Mouse (Mus musculus): ENCODE data around the gene Calml4.

Calml4 gene

DNA sequence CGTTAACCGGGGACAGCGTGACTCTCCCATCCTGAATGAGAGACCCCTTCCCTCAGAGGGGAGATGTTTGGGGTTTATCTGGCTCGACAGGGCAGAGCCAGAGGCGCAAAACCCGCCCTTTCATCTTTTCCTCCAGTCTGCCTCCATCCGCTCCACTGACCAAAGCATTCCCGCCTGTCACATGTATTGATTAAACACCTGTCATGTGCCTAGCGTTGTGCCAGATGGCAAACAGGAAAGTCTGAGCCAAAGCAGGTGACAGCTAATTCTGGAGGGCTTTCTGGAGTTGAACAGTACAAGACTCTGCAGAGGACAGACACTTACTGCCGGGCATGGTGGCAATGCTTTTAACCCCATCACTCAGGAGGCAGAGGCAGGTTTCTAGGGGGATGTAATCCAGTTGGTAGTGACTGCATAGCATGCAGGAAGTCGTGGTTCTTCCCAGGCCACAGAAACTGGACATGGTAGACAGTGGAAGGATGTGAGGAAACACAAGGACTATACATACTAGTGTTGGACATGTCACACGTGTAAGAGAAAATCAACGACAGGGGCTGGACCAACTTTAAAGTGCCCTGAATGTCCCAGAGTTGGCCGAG is 18.6 kb upstream of the Calml4 start:
- TF ChIP-seq NANOG (IDR thresholded peaks at IDR 0.05; ENCODE audit: borderline replicate concordance, low read length) (no peak), POU5F1 (IDR thresholded peaks at IDR 0.05; ENCODE audit: borderline replicate concordance, low read length) (no peak), CTCF (conservative IDR thresholded peaks at IDR 0.05; ENCODE audit: low read length) (no peak)
- Histone ChIP-seq H3K36me3 (ENCODE audit: insufficient read depth, low read length) (peaks cover 5% of the 10 kb centered on the region; the same call in 1 of the 2 replicates), H3K4me1 (replicated peaks; ENCODE audit: low read depth, low read length) (peaks cover 73% of the 10 kb centered on the region), H3K9me3 (ENCODE audit: low read length) (no peaks in the 10 kb centered on the region), H3K4me3 (replicated peaks; ENCODE audit: low read length) (peak overlapping the region; percentile 87), H3K27me3 (ENCODE audit: insufficient read depth, low read length) (peaks cover 5% of the 10 kb centered on the region; the same call in 1 of the 2 replicates)

DNA sequence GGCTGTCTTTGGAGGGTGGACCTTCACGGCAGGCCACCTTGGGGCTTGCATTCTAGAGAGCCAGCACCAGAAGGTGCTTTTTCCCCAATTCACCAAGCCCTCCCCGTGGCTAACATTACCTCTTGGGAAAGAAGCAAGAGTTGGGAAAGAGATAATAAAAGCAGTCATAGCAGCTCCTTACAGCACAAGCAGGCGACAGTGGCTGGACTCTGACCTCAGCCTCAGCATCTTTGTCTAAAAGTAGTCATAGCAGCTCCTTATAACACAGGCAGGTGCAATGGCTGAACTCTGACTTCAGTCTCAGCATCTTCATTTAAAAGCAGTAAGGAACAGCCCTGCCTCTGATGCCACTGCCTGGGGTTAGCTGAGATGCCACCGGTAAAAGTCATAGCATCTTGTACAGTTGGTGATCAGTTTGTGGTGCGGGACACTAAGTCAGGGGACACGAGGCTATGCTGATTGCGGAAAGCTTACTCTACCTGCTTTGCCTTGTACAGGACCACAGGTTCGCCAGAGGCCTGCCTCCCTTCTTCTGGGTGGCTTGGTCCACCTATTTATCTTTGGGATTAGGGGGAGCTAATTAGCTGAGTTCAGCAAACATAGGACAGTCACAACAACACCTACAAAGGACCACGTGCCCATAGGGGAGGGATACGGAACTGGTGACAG is 14.4 kb upstream of the Calml4 start:
- peaks cover 5% of the 10 kb centered on the region; the same call in 1 of the 2 replicates for H3K27me3 ChIP-seq (ENCODE audit: insufficient read depth, low read length)
- peaks cover 61% of the 10 kb centered on the region for H3K4me1 ChIP-seq (replicated peaks; ENCODE audit: low read depth, low read length)
- no peak overlapping the region for H3K4me3 ChIP-seq (replicated peaks; ENCODE audit: low read length)
- no peaks in the 10 kb centered on the region for H3K9me3 ChIP-seq (ENCODE audit: low read length)
- peaks cover 20% of the 10 kb centered on the region for H3K36me3 ChIP-seq (ENCODE audit: insufficient read depth, low read length)
- TF ChIP-seq POU5F1 (IDR thresholded peaks at IDR 0.05; ENCODE audit: borderline replicate concordance, low read length) = no peak
- no peak for TF ChIP-seq NANOG (IDR thresholded peaks at IDR 0.05; ENCODE audit: borderline replicate concordance, low read length)
- TF ChIP-seq CTCF (conservative IDR thresholded peaks at IDR 0.05; ENCODE audit: low read length) = no peak

GRCm38 (mm10) chr9:62844461-62844860 is 13.4 kb upstream of the Calml4 start:
- Histone ChIP-seq H3K27me3 (ENCODE audit: insufficient read depth, low read length) (peaks cover 5% of the 10 kb centered on the region; the same call in 1 of the 2 replicates), H3K36me3 (ENCODE audit: insufficient read depth, low read length) (peaks cover 29% of the 10 kb centered on the region), H3K4me1 (replicated peaks; ENCODE audit: low read depth, low read length) (peaks cover 65% of the 10 kb centered on the region), H3K9me3 (ENCODE audit: low read length) (no peaks in the 10 kb centered on the region), H3K4me3 (replicated peaks; ENCODE audit: low read length) (no peak overlapping the region)
- no peak for TF ChIP-seq CTCF (conservative IDR thresholded peaks at IDR 0.05; ENCODE audit: low read length)
- TF ChIP-seq NANOG (IDR thresholded peaks at IDR 0.05; ENCODE audit: borderline replicate concordance, low read length) = no peak
- no peak for TF ChIP-seq POU5F1 (IDR thresholded peaks at IDR 0.05; ENCODE audit: borderline replicate concordance, low read length)

GRCm38 (mm10) chr9:62847694-62848093 is 10.2 kb upstream of the Calml4 start:
- peaks cover 37% of the 10 kb centered on the region for H3K36me3 ChIP-seq (ENCODE audit: insufficient read depth, low read length)
- H3K4me1 ChIP-seq (replicated peaks; ENCODE audit: low read depth, low read length) = peaks cover 61% of the 10 kb centered on the region
- TF ChIP-seq NANOG (IDR thresholded peaks at IDR 0.05; ENCODE audit: borderline replicate concordance, low read length) = no peak
- peak; percentile 99 for TF ChIP-seq CTCF (conservative IDR thresholded peaks at IDR 0.05; ENCODE audit: low read length)
- no peaks in the 10 kb centered on the region for H3K27me3 ChIP-seq (ENCODE audit: insufficient read depth, low read length)
- no peaks in the 10 kb centered on the region for H3K9me3 ChIP-seq (ENCODE audit: low read length)
- H3K4me3 ChIP-seq (replicated peaks; ENCODE audit: low read length) = no peak overlapping the region

DNA sequence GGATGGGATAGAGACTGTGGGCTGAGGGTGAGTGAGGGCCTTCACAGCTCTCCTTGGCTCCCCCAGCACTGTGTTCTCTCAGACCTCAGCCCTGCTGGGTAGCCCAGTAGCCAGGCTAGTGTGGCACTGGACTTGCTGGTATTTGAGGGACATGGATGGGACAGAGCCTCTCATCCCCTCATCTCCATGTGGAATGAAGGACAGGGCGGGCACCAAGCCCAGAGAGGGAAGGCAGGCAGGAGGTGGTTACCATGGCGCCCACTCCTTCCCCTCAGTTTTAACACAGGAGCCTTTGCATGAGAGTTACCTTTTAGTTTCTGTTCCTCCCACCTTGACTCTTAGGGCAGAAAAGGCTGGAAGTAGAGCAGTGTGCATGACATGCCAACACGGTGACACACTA is 9.2 kb upstream of the Calml4 start:
- Histone ChIP-seq H3K27me3 (ENCODE audit: insufficient read depth, low read length) (no peaks in the 10 kb centered on the region), H3K36me3 (ENCODE audit: insufficient read depth, low read length) (peaks cover 37% of the 10 kb centered on the region), H3K4me1 (replicated peaks; ENCODE audit: low read depth, low read length) (peaks cover 60% of the 10 kb centered on the region), H3K9me3 (ENCODE audit: low read length) (no peaks in the 10 kb centered on the region), H3K4me3 (replicated peaks; ENCODE audit: low read length) (no peak overlapping the region)
- TF ChIP-seq POU5F1 (IDR thresholded peaks at IDR 0.05; ENCODE audit: borderline replicate concordance, low read length) = no peak
- TF ChIP-seq CTCF (conservative IDR thresholded peaks at IDR 0.05; ENCODE audit: low read length) = no peak
- TF ChIP-seq NANOG (IDR thresholded peaks at IDR 0.05; ENCODE audit: borderline replicate concordance, low read length) = no peak

GRCm38 (mm10) chr9:62851571-62851970 is 6.3 kb upstream of the Calml4 start:
- peaks cover 29% of the 10 kb centered on the region for H3K36me3 ChIP-seq (ENCODE audit: insufficient read depth, low read length)
- peak overlapping the region; percentile 17; the same call in 1 of the 2 replicates for H3K4me3 ChIP-seq (replicated peaks; ENCODE audit: low read length)
- TF ChIP-seq NANOG (IDR thresholded peaks at IDR 0.05; ENCODE audit: borderline replicate concordance, low read length) = no peak
- TF ChIP-seq POU5F1 (IDR thresholded peaks at IDR 0.05; ENCODE audit: borderline replicate concordance, low read length) = no peak
- no peak for TF ChIP-seq CTCF (conservative IDR thresholded peaks at IDR 0.05; ENCODE audit: low read length)
- no peaks in the 10 kb centered on the region for H3K27me3 ChIP-seq (ENCODE audit: insufficient read depth, low read length)
- peaks cover 54% of the 10 kb centered on the region for H3K4me1 ChIP-seq (replicated peaks; ENCODE audit: low read depth, low read length)
- H3K9me3 ChIP-seq (ENCODE audit: low read length) = no peaks in the 10 kb centered on the region

GRCm38 (mm10) chr9:62854483-62854882 is 3.4 kb upstream of the Calml4 start:
- Histone ChIP-seq H3K9me3 (ENCODE audit: low read length) (no peaks in the 10 kb centered on the region), H3K4me1 (replicated peaks; ENCODE audit: low read depth, low read length) (peaks cover 57% of the 10 kb centered on the region), H3K36me3 (ENCODE audit: insufficient read depth, low read length) (peaks cover 13% of the 10 kb centered on the region), H3K27me3 (ENCODE audit: insufficient read depth, low read length) (no peaks in the 10 kb centered on the region), H3K4me3 (replicated peaks; ENCODE audit: low read length) (no peak overlapping the region)
- TF ChIP-seq POU5F1 (IDR thresholded peaks at IDR 0.05; ENCODE audit: borderline replicate concordance, low read length) (no peak), NANOG (IDR thresholded peaks at IDR 0.05; ENCODE audit: borderline replicate concordance, low read length) (no peak), CTCF (conservative IDR thresholded peaks at IDR 0.05; ENCODE audit: low read length) (no peak)

- Histone ChIP-seq H3K9me3 (ENCODE audit: low read length) (no peaks in the 10 kb centered on the region), H3K4me1 (replicated peaks; ENCODE audit: low read depth, low read length) (peaks cover 54% of the 10 kb centered on the region), H3K4me3 (replicated peaks; ENCODE audit: low read length) (no peak overlapping the region), H3K27me3 (ENCODE audit: insufficient read depth, low read length) (no peaks in the 10 kb centered on the region), H3K36me3 (ENCODE audit: insufficient read depth, low read length) (no peaks in the 10 kb centered on the region)
- TF ChIP-seq NANOG (IDR thresholded peaks at IDR 0.05; ENCODE audit: borderline replicate concordance, low read length) (no peak), POU5F1 (IDR thresholded peaks at IDR 0.05; ENCODE audit: borderline replicate concordance, low read length) (no peak), CTCF (conservative IDR thresholded peaks at IDR 0.05; ENCODE audit: low read length) (no peak)
Observed at GRCm38 (mm10) chr9:62857216-62857615, 664 bp upstream of the Calml4 start.

Measured in E14TG2a.4 (cell line).